ENCODE assay signal across 8 mouse cellular contexts in the genomic region with DNA sequence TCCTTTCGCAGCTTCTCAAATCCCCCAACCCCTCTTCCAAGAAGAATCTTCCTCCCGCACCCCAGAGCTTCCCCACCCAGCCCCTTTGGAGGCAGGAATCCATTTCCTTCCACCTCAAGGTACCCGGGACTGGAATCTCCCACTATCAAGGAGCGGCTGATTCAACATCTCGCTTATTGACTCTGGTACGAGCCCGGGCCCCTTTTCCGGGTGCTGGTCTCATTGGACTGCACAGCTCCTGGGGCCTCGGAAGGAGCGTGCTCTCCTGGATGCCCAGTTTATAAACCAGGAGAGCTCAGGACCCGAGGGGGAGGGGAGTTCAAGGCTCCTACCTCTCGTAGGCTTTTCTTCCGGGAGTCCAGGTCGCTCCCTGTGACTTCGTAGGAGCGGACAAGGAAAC. TPM values are rescaled to one million over a fixed set of nuclear protein-coding genes. Genes with fewer than 3 reads are reported as not detected.
DNase-seq lines count a peak whose midpoint lies in the region; ATAC-seq and TF ChIP-seq lines count a peak whose summit lies in the region.
"Had no signal": no experiment of that assay in that cellular context is flagged by ENCODE, and none has a peak within 500 bp of the region (broad histone marks: within the 10 kb centered on the region; RNA-seq: fewer than 3 reads in every experiment).

No protein-coding gene starts in this region.

- TF ChIP-seq CTCF in liver, embryonic 14.5 days (IDR thresholded peaks at IDR 0.05; ENCODE audit: low read depth) = no peak

- H3K4me3 ChIP-seq in forebrain, embryonic 16.5 days (replicated peaks; ENCODE audit: low read length) = peak overlapping the region; percentile 23
- H3K4me3 ChIP-seq in liver, embryonic 14.5 days (ENCODE audit: insufficient read depth in 1 of 2, low read depth in 2 of 2, low read length in 2 of 2) = peak overlapping the region in 1 of 2 experiments; percentile 2; a peak in 1 of 4 replicates

- no peak for ATAC-seq in forebrain, embryonic 16.5 days
- no peak for ATAC-seq in liver, embryonic 14.5 days (ENCODE audit: insufficient read depth)

- TF ChIP-seq EP300 in liver, embryonic 14.5 days (IDR thresholded peaks at IDR 0.05; ENCODE audit: low read depth) = no peak

- 0 out of 2 replicates have a peak overlapping the region, but pooled peaks have one; percentile 12 for H3K9ac ChIP-seq in forebrain, embryonic 16.5 days (replicated peaks; ENCODE audit: low read depth, low read length)
- H3K9ac ChIP-seq in liver, embryonic 14.5 days (replicated peaks) = no peak overlapping the region

- 6% methylated on average over 16 of the region's 16 CpGs for WGBS in forebrain, embryonic 16.5 days
- 6% methylated on average over 16 of the region's 16 CpGs for WGBS in liver, embryonic 14.5 days (ENCODE audit: insufficient replicate concordance)

- H3K36me3 ChIP-seq in forebrain, embryonic 16.5 days (ENCODE audit: control insufficient read depth, insufficient read depth) = no peaks in the 10 kb centered on the region
- no peaks in the 10 kb centered on the region for H3K36me3 ChIP-seq in liver, embryonic 14.5 days (replicated peaks; ENCODE audit: control insufficient read depth, insufficient read depth, low read depth)

- peak overlapping the region; percentile 46 for H3K4me2 ChIP-seq in forebrain, embryonic 16.5 days (ENCODE audit: low read length)
- peak overlapping the region; percentile 5 for H3K4me2 ChIP-seq in liver, embryonic 14.5 days (ENCODE audit: low read depth)

- peaks cover 20% of the 10 kb centered on the region for H3K27me3 ChIP-seq in forebrain, embryonic 16.5 days (replicated peaks; ENCODE audit: control insufficient read depth, insufficient read depth, low read length)
- H3K27me3 ChIP-seq in liver, embryonic 14.5 days (ENCODE audit: control insufficient read depth, insufficient read depth, low read length) = peaks cover 33% of the 10 kb centered on the region

- peaks cover 7% of the 10 kb centered on the region for H3K4me1 ChIP-seq in forebrain, embryonic 16.5 days (replicated peaks; ENCODE audit: control insufficient read depth, insufficient read depth, low read length)
- H3K4me1 ChIP-seq in liver, embryonic 14.5 days (replicated peaks; ENCODE audit: control insufficient read depth in 2 of 2, insufficient read depth in 2 of 2, low read length in 1 of 2) = no peaks in the 10 kb centered on the region

- no peaks in the 10 kb centered on the region for H3K9me3 ChIP-seq in forebrain, embryonic 16.5 days (ENCODE audit: control insufficient read depth, low read length)
- no peaks in the 10 kb centered on the region for H3K9me3 ChIP-seq in liver, embryonic 14.5 days (ENCODE audit: control insufficient read depth, low read length)

- DNase-seq in retina, postnatal 1 day = peak; percentile 6
- DNase-seq in retina, embryonic 14.5 days (ENCODE audit: low spot score) = no peak
- DNase-seq in liver, embryonic 14.5 days (ENCODE audit: low read depth in 3 of 3, low spot score in 3 of 3) = no peak
- no peak for DNase-seq in left cerebral cortex, adult 18-20 months (ENCODE audit: low spot score in 2 of 2)
- DNase-seq in cerebellum, adult 11-12 months = no peak
- no peak for DNase-seq in cerebellum, adult 18-20 months
- DNase-seq: layer of hippocampus, postnatal 36 days had no signal

- H3K27ac ChIP-seq in forebrain, embryonic 16.5 days (ENCODE audit: low read length) = no peak overlapping the region
- H3K27ac ChIP-seq in liver, embryonic 14.5 days = no peak overlapping the region

RNA-seq across cellular contexts. Expression of gene Ncmap, which starts 0.5 kb away (rescaled TPM):
- polyA plus RNA-seq in forebrain, embryonic 16.5 days (2015; fragmentation: Nextera tagmentation; extraction: Ambion mirVana) = 0.71 and 0.83 TPM in 2 replicates
- polyA plus RNA-seq in liver, embryonic 14.5 days (2012; rRNA removed) = 0.04 and 0.08 TPM in 2 replicates
- 0.06 TPM in 1 of 2 replicates, not detected in the other for polyA plus RNA-seq in liver, embryonic 14.5 days (2014; fragmentation: Nextera tagmentation; extraction: Ambion mirVana)
- under 1 TPM; 0.35 to 0.75 TPM for total RNA-seq in left cerebral cortex, adult 18-20 months (2021)

RNA-seq across cellular contexts. Expression of gene Rcan3, which starts 36.1 kb away (rescaled TPM):
- 30.9 and 36.6 TPM in 2 replicates for polyA plus RNA-seq in forebrain, embryonic 16.5 days (2015; fragmentation: Nextera tagmentation; extraction: Ambion mirVana)
- 1.7 and 2.2 TPM in 2 replicates for polyA plus RNA-seq in liver, embryonic 14.5 days (2012; rRNA removed)
- 2.8 and 3.1 TPM in 2 replicates for polyA plus RNA-seq in liver, embryonic 14.5 days (2014; fragmentation: Nextera tagmentation; extraction: Ambion mirVana)
- total RNA-seq in left cerebral cortex, adult 18-20 months (2021) = 10 to 100 TPM; 30.6 to 30.8 TPM

RNA-seq across cellular contexts. Expression of gene Srrm1, which starts 44.4 kb away (rescaled TPM):
- 179 and 198 TPM in 2 replicates for polyA plus RNA-seq in forebrain, embryonic 16.5 days (2015; fragmentation: Nextera tagmentation; extraction: Ambion mirVana)
- 26.7 and 43.6 TPM in 2 replicates for polyA plus RNA-seq in liver, embryonic 14.5 days (2012; rRNA removed)
- 94.8 and 99.4 TPM in 2 replicates for polyA plus RNA-seq in liver, embryonic 14.5 days (2014; fragmentation: Nextera tagmentation; extraction: Ambion mirVana)
- 100 to 1,000 TPM; 131 to 132 TPM for total RNA-seq in left cerebral cortex, adult 18-20 months (2021)
